Mouse (Mus musculus): Measurements from ENCODE around the gene Serpine2.

DNA sequence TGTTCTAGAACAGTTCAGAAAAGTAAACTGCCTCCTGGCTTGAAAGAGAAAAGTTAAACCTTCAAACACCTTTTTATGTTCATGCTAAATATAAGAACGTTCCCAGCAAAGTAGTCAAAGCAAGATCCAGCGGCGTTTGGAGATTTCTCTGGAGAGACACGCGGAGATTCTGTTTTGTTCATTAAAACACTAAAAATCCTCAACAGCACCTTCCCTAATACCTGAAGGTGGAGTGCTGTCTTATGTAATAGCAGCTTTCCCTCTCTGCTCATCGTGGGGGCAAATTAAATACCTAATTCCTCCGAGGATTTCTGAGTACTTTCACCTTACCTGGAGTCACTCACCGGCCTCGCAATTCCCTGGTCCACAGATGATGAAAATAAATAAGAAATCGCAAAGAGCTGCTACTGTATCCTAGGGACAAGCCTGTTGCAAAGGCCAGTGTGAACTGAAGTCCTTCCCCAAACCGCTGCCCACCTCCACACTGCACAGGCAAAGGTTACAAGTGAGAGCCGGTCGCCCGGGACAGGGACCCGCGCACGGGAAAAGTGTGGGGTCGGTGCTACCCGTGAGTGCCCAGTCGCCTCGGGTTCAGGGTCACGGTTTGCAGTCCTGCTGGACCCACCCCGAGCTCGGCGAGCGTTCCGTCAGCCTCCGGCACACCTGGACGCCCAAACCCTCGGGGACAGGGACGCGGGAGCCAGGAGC lies 3.1 kb downstream of the Serpine2 start:
- no peak for TF ChIP-seq POLR2A (IDR thresholded peaks at IDR 0.05; ENCODE audit: control insufficient read depth in 1 of 2, insufficient read depth in 1 of 2, low read depth in 1 of 2, low read length in 2 of 2, poor library complexity in 1 of 2)
- TF ChIP-seq GATA1 (IDR thresholded peaks at IDR 0.05; ENCODE audit: low read depth, low read length) = no peak
- TF ChIP-seq CTCF (IDR thresholded peaks at IDR 0.05 in 2 of 3, conservative IDR thresholded peaks at IDR 0.05 in 1 of 3; ENCODE audit: control insufficient read depth in 1 of 3, insufficient read depth in 1 of 3, low read depth in 2 of 3, low read length in 3 of 3, poor library complexity in 1 of 3, severe bottlenecking in 1 of 3) = no peak
- TF ChIP-seq USF1 (IDR thresholded peaks at IDR 0.05; ENCODE audit: low read depth, low read length) = no peak

Data from MEL (cell line).